Mouse (Mus musculus): ENCODE data around the gene Myo1e. TPM values are rescaled to one million over a fixed set of nuclear protein-coding genes. Genes with fewer than 3 reads are reported as not detected.
"Not testable (repeated sequence)": the region's sequence is repeated elsewhere in the genome, so short reads cannot be mapped to it uniquely, and the experiment has no call there.

The Myo1e gene
- polyA plus RNA-seq, 1 experiment from 2014 or later, result 3.5 TPM

DNA sequence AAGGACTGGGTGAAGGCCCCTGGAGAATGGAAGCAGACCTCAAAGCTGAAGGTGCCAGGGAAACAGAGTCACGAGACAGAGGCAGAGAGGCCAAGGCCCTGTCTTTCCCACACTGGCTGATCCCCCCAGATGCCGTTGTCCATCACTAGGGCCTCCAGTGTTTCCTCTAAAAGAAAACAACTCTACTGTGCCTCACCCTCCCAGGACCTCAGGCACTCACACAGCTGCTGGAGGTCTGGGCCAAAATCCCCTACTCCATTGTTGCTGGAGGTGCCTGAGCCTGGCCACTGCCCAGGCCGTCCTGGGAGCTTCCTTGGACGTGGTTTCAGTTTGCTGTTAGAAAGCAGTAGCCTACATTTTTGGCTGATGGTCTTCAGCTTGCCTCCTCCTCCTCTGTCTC lies 47.9 kb downstream of the Myo1e start:
- Histone ChIP-seq H3K9me3 (replicated peaks) (no peaks in the 10 kb centered on the region), H3K27me3 (no peaks in the 10 kb centered on the region), H3K4me3 (replicated peaks) (no peak overlapping the region), H3K4me2 (no peak overlapping the region), H3K27ac (replicated peaks) (no peak overlapping the region), H3K4me1 (replicated peaks) (0 out of 2 replicates have a peak, but pooled peaks cover 11% of the 10 kb centered on the region), H3K36me3 (replicated peaks) (no peaks in the 10 kb centered on the region), H3K9ac (no peak overlapping the region)
- WGBS (ENCODE audit: insufficient replicate concordance), result 58% methylated on average over 4 of the region's 4 CpGs
- ATAC-seq (ENCODE audit: insufficient read depth), result no peak

DNA sequence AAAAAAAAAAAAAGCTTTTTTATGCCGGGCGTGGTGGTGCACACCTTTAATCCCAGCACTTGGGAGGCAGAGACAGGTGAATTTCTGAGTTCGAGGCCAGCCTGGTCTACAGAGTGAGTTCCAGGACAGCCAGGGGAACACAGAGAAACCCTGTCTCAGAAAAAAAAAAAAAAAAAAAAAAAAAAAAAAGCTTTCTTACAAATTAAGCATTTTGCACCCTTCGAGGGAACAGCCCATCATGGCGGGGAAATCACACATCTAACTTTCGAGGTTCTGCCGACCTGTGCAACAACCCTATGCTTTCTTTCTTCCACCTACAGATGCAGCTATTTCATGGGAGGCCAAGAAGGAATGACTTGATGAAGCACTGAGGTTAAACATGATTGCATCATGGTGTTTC lies 48.9 kb downstream of the Myo1e start:
- H3K9ac ChIP-seq; H3K4me3 ChIP-seq (replicated peaks); ATAC-seq (ENCODE audit: insufficient read depth); H3K9me3 ChIP-seq (replicated peaks); H3K4me2 ChIP-seq; H3K27ac ChIP-seq (replicated peaks); H3K36me3 ChIP-seq (replicated peaks); H3K27me3 ChIP-seq: not testable (repeated sequence)
- 62% methylated on average over 7 of the region's 7 CpGs for WGBS (ENCODE audit: insufficient replicate concordance)
- peaks cover 15% of the 10 kb centered on the region; the same call in 1 of the 2 replicates for H3K4me1 ChIP-seq (replicated peaks)

DNA sequence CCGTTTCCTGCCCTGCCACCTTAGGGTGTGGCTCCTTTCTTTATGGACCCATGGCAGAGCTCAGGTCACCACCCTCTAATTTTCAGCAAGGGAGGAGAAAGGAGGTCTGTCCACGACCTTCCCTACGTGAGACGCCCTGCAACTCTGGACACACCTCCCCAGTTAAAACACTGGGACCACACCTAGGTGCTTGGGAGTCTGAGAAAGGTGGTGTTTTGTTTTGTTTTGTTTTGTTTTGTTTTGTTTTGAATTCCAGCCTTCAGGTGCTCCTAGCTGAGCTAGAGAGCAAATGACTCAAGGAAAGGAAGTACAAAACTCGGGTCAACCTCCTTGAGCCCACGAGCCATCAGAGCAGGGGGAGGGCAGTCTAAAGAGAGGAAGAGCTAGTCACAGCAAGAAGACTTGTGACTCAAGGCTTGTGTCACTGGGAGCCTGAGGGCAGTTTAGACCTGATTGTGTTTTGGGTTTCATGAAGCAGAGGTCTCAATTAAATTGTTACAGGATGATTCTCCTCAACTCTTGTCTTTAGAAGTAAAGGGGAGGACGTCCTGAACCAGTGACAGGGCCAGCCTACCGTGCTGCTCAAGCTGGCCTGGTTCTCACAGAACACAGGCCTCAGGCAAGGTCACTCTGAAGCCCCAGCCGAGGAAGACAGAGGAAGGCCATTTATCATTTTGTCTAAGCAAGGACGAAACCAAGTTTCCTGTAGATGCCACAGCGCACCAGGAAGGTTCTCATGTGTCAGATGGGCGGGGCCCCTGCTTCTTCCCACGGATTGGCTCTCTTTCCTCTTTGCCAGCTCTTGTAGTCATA lies 50.3 kb downstream of the Myo1e start:
- Histone ChIP-seq H3K4me3 (replicated peaks) (no peak overlapping the region), H3K4me1 (replicated peaks) (peaks cover 18% of the 10 kb centered on the region; the same call in 1 of the 2 replicates), H3K27ac (replicated peaks) (no peak overlapping the region), H3K9ac (no peak overlapping the region), H3K36me3 (replicated peaks) (no peaks in the 10 kb centered on the region), H3K9me3 (replicated peaks) (no peaks in the 10 kb centered on the region), H3K4me2 (no peak overlapping the region), H3K27me3 (peaks cover 1% of the 10 kb centered on the region; the same call in 1 of the 2 replicates)
- ATAC-seq (ENCODE audit: insufficient read depth), result no peak
- WGBS (ENCODE audit: insufficient replicate concordance), result 24% methylated on average over 13 of the region's 13 CpGs

- Histone ChIP-seq H3K27ac (replicated peaks) (no peak overlapping the region), H3K4me2 (no peak overlapping the region), H3K4me1 (replicated peaks) (peaks cover 18% of the 10 kb centered on the region; the same call in 1 of the 2 replicates), H3K36me3 (replicated peaks) (no peaks in the 10 kb centered on the region), H3K4me3 (replicated peaks) (no peak overlapping the region), H3K9ac (no peak overlapping the region), H3K9me3 (replicated peaks) (no peaks in the 10 kb centered on the region), H3K27me3 (peaks cover 6% of the 10 kb centered on the region; the same call in 1 of the 2 replicates)
- no peak for ATAC-seq (ENCODE audit: insufficient read depth)
- 34% methylated on average over 9 of the region's 9 CpGs for WGBS (ENCODE audit: insufficient replicate concordance)
These were observed 53.2 kb downstream of the Myo1e start for GRCm38 (mm10) chr9:70260324-70260841.

GRCm38 (mm10) chr9:70261646-70262045 lies 54.5 kb downstream of the Myo1e start:
- WGBS (ENCODE audit: insufficient replicate concordance), result 59% methylated on average over 5 of the region's 5 CpGs

GRCm38 (mm10) chr9:70263134-70263533 lies 56.0 kb downstream of the Myo1e start:
- Histone ChIP-seq H3K9me3 (replicated peaks) (no peaks in the 10 kb centered on the region), H3K36me3 (replicated peaks) (no peaks in the 10 kb centered on the region), H3K27me3 (peaks cover 6% of the 10 kb centered on the region; the same call in 1 of the 2 replicates), H3K4me2 (no peak overlapping the region), H3K4me1 (replicated peaks) (peaks cover 11% of the 10 kb centered on the region; the same call in 1 of the 2 replicates), H3K27ac (replicated peaks) (no peak overlapping the region), H3K4me3 (replicated peaks) (no peak overlapping the region), H3K9ac (no peak overlapping the region)
- 26% methylated on average over 8 of the region's 8 CpGs for WGBS (ENCODE audit: insufficient replicate concordance)
- ATAC-seq (ENCODE audit: insufficient read depth), result no peak

More at GRCm38 (mm10) chr9:70261646-70262045, 54.5 kb downstream of the Myo1e start:
- H3K9me3 ChIP-seq (replicated peaks), result no peaks in the 10 kb centered on the region
- H3K27ac ChIP-seq (replicated peaks), result no peak overlapping the region
- no peak overlapping the region for H3K4me3 ChIP-seq (replicated peaks)
- peaks cover 18% of the 10 kb centered on the region; the same call in 1 of the 2 replicates for H3K4me1 ChIP-seq (replicated peaks)
- no peak overlapping the region for H3K4me2 ChIP-seq
- H3K27me3 ChIP-seq, result peaks cover 6% of the 10 kb centered on the region; the same call in 1 of the 2 replicates
- no peak for ATAC-seq (ENCODE audit: insufficient read depth)
- no peak overlapping the region for H3K9ac ChIP-seq
- no peaks in the 10 kb centered on the region for H3K36me3 ChIP-seq (replicated peaks)

DNA sequence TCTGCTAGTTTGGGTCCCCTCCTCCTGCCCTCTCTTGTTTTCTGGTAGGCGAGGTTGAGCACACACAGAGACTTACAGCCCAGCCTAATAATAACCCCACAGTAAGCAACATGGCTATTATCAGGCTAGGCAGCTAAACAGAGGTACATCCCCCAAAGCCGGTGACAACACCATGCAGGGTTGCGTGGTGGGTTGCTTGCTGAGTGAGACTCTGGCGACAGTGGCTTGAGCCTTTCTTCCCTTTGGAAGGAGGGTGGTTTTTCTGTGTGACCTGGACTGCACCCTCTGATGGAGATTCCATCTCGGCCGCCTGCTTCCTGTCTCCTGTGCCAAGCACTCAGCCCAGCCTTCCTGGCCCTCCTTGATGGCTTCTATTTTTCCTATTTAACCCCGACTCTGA lies 56.6 kb downstream of the Myo1e start:
- Histone ChIP-seq H3K4me2 (no peak overlapping the region), H3K9ac (no peak overlapping the region), H3K4me1 (replicated peaks) (peaks cover 11% of the 10 kb centered on the region; the same call in 1 of the 2 replicates), H3K4me3 (replicated peaks) (no peak overlapping the region), H3K27ac (replicated peaks) (no peak overlapping the region), H3K9me3 (replicated peaks) (no peaks in the 10 kb centered on the region), H3K27me3 (peaks cover 6% of the 10 kb centered on the region; the same call in 1 of the 2 replicates), H3K36me3 (replicated peaks) (no peaks in the 10 kb centered on the region)
- WGBS (ENCODE audit: insufficient replicate concordance), result 20% methylated on average over 7 of the region's 7 CpGs
- ATAC-seq (ENCODE audit: insufficient read depth), result no peak

GRCm38 (mm10) chr9:70265513-70265912 lies 58.4 kb downstream of the Myo1e start:
- H3K4me1 ChIP-seq (replicated peaks), result 0 out of 2 replicates have a peak, but pooled peaks cover 2% of the 10 kb centered on the region
- no peak overlapping the region for H3K4me2 ChIP-seq
- 65% methylated on average over 5 of the region's 5 CpGs for WGBS (ENCODE audit: insufficient replicate concordance)
- H3K9me3 ChIP-seq (replicated peaks), result no peaks in the 10 kb centered on the region
- H3K36me3 ChIP-seq (replicated peaks), result no peaks in the 10 kb centered on the region
- no peak for ATAC-seq (ENCODE audit: insufficient read depth)
- no peak overlapping the region for H3K27ac ChIP-seq (replicated peaks)
- no peak overlapping the region for H3K9ac ChIP-seq
- peaks cover 6% of the 10 kb centered on the region; the same call in 1 of the 2 replicates for H3K27me3 ChIP-seq
- no peak overlapping the region for H3K4me3 ChIP-seq (replicated peaks)

- H3K4me1 ChIP-seq (replicated peaks), result 0 out of 2 replicates have a peak, but pooled peaks cover 2% of the 10 kb centered on the region
- H3K27me3 ChIP-seq, result peaks cover 6% of the 10 kb centered on the region; the same call in 1 of the 2 replicates
- no peak for ATAC-seq (ENCODE audit: insufficient read depth)
- H3K9ac ChIP-seq, result no peak overlapping the region
- H3K9me3 ChIP-seq (replicated peaks), result no peaks in the 10 kb centered on the region
- no peak overlapping the region for H3K4me2 ChIP-seq
- WGBS (ENCODE audit: insufficient replicate concordance), result 72% methylated on average over 2 of the region's 2 CpGs
- H3K36me3 ChIP-seq (replicated peaks), result no peaks in the 10 kb centered on the region
- H3K27ac ChIP-seq (replicated peaks), result no peak overlapping the region
- no peak overlapping the region for H3K4me3 ChIP-seq (replicated peaks)
These were observed 59.0 kb downstream of the Myo1e start for GRCm38 (mm10) chr9:70266186-70266585.

- H3K36me3 ChIP-seq (replicated peaks), result no peaks in the 10 kb centered on the region
- H3K4me2 ChIP-seq, result no peak overlapping the region
- H3K9ac ChIP-seq, result no peak overlapping the region
- no peak overlapping the region for H3K27ac ChIP-seq (replicated peaks)
- 56% methylated on average over 5 of the region's 5 CpGs for WGBS (ENCODE audit: insufficient replicate concordance)
- no peaks in the 10 kb centered on the region for H3K4me1 ChIP-seq (replicated peaks)
- H3K9me3 ChIP-seq (replicated peaks), result no peaks in the 10 kb centered on the region
- peaks cover 6% of the 10 kb centered on the region; the same call in 1 of the 2 replicates for H3K27me3 ChIP-seq
- no peak overlapping the region for H3K4me3 ChIP-seq (replicated peaks)
- no peak for ATAC-seq (ENCODE audit: insufficient read depth)
These were observed 60.0 kb downstream of the Myo1e start for GRCm38 (mm10) chr9:70267108-70267507.

GRCm38 (mm10) chr9:70269349-70269748 lies 62.2 kb downstream of the Myo1e start:
- Histone ChIP-seq H3K4me1 (replicated peaks) (no peaks in the 10 kb centered on the region), H3K9me3 (replicated peaks) (no peaks in the 10 kb centered on the region), H3K36me3 (replicated peaks) (no peaks in the 10 kb centered on the region), H3K27me3 (0 out of 2 replicates have a peak, but pooled peaks cover 3% of the 10 kb centered on the region), H3K27ac (replicated peaks) (no peak overlapping the region), H3K4me2 (no peak overlapping the region), H3K9ac (no peak overlapping the region), H3K4me3 (replicated peaks) (no peak overlapping the region)
- no peak for ATAC-seq (ENCODE audit: insufficient read depth)
- WGBS (ENCODE audit: insufficient replicate concordance), result 55% methylated on average over 10 of the region's 10 CpGs

Measured in liver, embryonic 15.5 days (tissue).